Mouse (Mus musculus): ENCODE measurements at regions not wholly inside any gene's neighbourhood (a gene's known extent, or its start where the extent isn't known, plus 50 kb on each side); places are given as distances from the start of the nearest gene placed in this dataset.

DNA sequence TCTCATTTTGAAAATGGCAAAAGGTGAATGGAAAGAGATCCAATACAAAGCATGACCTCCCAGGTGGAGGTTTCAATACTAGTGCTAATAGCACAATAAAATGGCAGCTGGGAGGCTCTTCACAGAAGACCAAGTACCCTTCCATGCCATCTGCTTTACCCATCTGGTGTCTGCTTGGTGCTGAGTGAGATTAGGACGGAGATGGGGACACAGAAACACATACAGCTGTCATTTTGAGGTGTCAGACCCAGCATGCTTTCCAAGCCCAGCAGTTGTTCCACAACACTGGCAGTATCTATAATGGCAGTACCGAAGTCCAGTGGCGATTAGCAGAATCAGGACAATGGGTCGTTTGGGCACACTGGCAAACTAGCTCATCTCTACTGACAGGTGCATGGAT, 118.9 kb upstream of the 1700064H15Rik start:
- Histone ChIP-seq H3K9me3 (replicated peaks) (no peaks in the 10 kb centered on the region), H3K4me3 (no peak overlapping the region), H3K27ac (replicated peaks) (no peak overlapping the region), H3K36me3 (no peaks in the 10 kb centered on the region), H3K27me3 (ENCODE audit: low read depth, poor library complexity, severe bottlenecking) (no peaks in the 10 kb centered on the region), H3K4me1 (no peaks in the 10 kb centered on the region)
- WGBS = 86% methylated on average over 4 of the region's 4 CpGs
- DNase-seq (ENCODE audit: low spot score) = no peak

DNA sequence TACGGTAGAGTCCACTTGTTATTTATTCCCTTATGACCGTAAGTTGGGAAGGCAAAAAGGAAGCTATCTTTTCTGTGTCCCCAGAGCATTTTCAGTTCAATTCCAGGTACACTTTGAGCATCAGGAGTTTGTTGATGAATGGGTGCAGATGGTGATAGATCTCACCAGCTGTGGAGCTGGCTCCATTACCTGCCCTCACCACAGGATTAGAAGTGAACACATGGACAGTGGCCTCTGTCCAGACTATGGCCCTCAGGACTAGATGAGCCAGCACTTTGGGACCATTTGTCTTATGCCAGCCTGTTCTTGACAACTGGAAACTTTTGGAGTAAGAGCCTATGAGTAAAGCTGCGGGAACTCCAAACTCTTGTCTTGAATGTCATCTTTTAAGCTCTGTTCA, 123.5 kb upstream of the 1700064H15Rik start:
- Histone ChIP-seq H3K27ac (replicated peaks) (no peak overlapping the region), H3K4me3 (no peak overlapping the region), H3K36me3 (no peaks in the 10 kb centered on the region), H3K27me3 (ENCODE audit: low read depth, poor library complexity, severe bottlenecking) (no peaks in the 10 kb centered on the region), H3K9me3 (replicated peaks) (no peaks in the 10 kb centered on the region), H3K4me1 (no peaks in the 10 kb centered on the region)
- WGBS = 95% methylated on average over 3 of the region's 3 CpGs
- no peak for DNase-seq (ENCODE audit: low spot score)

GRCm38 (mm10) chr3:19754011-19754410, 125.5 kb upstream of the 1700064H15Rik start:
- no peaks in the 10 kb centered on the region for H3K36me3 ChIP-seq
- no peak for DNase-seq (ENCODE audit: low spot score)
- H3K4me1 ChIP-seq = no peaks in the 10 kb centered on the region
- no peaks in the 10 kb centered on the region for H3K27me3 ChIP-seq (ENCODE audit: low read depth, poor library complexity, severe bottlenecking)
- 80% methylated on average over 1 of the region's 1 CpGs for WGBS
- no peak overlapping the region for H3K4me3 ChIP-seq
- H3K9me3 ChIP-seq (replicated peaks) = no peaks in the 10 kb centered on the region
- no peak overlapping the region for H3K27ac ChIP-seq (replicated peaks)

- Histone ChIP-seq H3K9me3 (replicated peaks) (no peaks in the 10 kb centered on the region), H3K27me3 (ENCODE audit: low read depth, poor library complexity, severe bottlenecking) (no peaks in the 10 kb centered on the region), H3K36me3 (no peaks in the 10 kb centered on the region), H3K27ac (replicated peaks) (no peak overlapping the region), H3K4me3 (no peak overlapping the region), H3K4me1 (no peaks in the 10 kb centered on the region)
- DNase-seq (ENCODE audit: low spot score) = no peak
- WGBS = 77% methylated on average over 2 of the region's 2 CpGs
Measured at GRCm38 (mm10) chr3:19754636-19755035, 126.2 kb upstream of the 1700064H15Rik start.

- WGBS = 91% methylated on average over 3 of the region's 3 CpGs
- Histone ChIP-seq H3K27me3 (ENCODE audit: low read depth, poor library complexity, severe bottlenecking) (no peaks in the 10 kb centered on the region), H3K36me3 (no peaks in the 10 kb centered on the region), H3K4me3 (no peak overlapping the region), H3K4me1 (no peaks in the 10 kb centered on the region), H3K27ac (replicated peaks) (no peak overlapping the region), H3K9me3 (replicated peaks) (no peaks in the 10 kb centered on the region)
- DNase-seq (ENCODE audit: low spot score) = no peak
Measured at GRCm38 (mm10) chr3:19755136-19755535, 126.7 kb upstream of the 1700064H15Rik start.

GRCm38 (mm10) chr3:19798543-19799106, 158.2 kb upstream of the Cp start:
- H3K27ac ChIP-seq (replicated peaks) = no peak overlapping the region
- peaks cover 7% of the 10 kb centered on the region; the same call in 1 of the 2 replicates for H3K9me3 ChIP-seq (replicated peaks)
- WGBS = 74% methylated on average over 1 of the region's 1 CpGs
- no peak for DNase-seq (ENCODE audit: low spot score)
- no peaks in the 10 kb centered on the region for H3K27me3 ChIP-seq (ENCODE audit: low read depth, poor library complexity, severe bottlenecking)
- no peak overlapping the region for H3K4me3 ChIP-seq
- no peaks in the 10 kb centered on the region for H3K36me3 ChIP-seq
- no peaks in the 10 kb centered on the region for H3K4me1 ChIP-seq

DNA sequence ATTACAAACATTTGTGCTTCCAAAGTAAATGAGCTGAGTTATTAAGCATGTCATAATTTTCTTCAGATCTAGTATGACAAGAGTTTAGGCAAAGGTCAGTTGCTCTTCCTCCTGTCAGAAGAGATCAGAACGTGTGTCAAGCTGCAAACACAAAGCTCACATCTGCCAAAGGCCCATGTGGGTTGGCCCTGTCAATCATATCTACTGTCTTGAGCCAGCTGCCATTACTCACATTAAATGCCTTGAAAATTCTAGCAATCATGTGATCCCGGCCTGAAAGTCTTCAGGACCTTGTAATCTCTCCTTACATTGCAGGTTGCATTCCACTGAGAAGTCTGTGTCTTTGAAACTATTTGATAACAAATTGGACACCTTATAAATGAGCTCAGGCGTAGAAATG, 146.8 kb upstream of the Cp start:
- 77% methylated on average over 3 of the region's 3 CpGs for WGBS
- no peaks in the 10 kb centered on the region for H3K9me3 ChIP-seq (replicated peaks)
- no peak overlapping the region for H3K27ac ChIP-seq (replicated peaks)
- no peak overlapping the region for H3K4me3 ChIP-seq
- H3K36me3 ChIP-seq = no peaks in the 10 kb centered on the region
- no peak for DNase-seq (ENCODE audit: low spot score)
- H3K4me1 ChIP-seq = no peaks in the 10 kb centered on the region
- no peaks in the 10 kb centered on the region for H3K27me3 ChIP-seq (ENCODE audit: low read depth, poor library complexity, severe bottlenecking)

DNA sequence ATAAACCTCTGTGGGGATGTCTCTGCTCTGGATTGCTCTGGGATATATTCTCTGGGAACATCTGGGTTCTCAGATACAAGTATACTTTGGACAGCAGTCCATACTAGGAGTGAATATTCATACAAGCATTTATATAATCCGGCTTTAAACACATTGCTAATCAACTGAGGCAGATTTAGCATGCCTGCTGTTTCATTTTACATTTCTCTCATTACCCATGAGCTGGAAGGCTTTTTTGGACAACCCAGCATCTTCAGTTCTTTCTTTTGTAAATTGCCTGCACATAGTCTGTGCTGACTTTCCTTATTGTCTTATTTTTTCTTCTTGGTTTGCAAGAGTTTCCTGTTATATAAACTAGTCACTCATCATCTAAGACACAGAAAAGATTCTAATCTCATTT, 131.9 kb upstream of the Cp start:
- no peaks in the 10 kb centered on the region for H3K4me1 ChIP-seq
- H3K27ac ChIP-seq (replicated peaks) = no peak overlapping the region
- DNase-seq (ENCODE audit: low spot score) = no peak
- WGBS = 86% methylated on average over 1 of the region's 1 CpGs
- H3K36me3 ChIP-seq = no peaks in the 10 kb centered on the region
- no peak overlapping the region for H3K4me3 ChIP-seq
- H3K9me3 ChIP-seq (replicated peaks) = no peaks in the 10 kb centered on the region
- H3K27me3 ChIP-seq (ENCODE audit: low read depth, poor library complexity, severe bottlenecking) = no peaks in the 10 kb centered on the region

- DNase-seq (ENCODE audit: low spot score) = no peak
- no peaks in the 10 kb centered on the region for H3K27me3 ChIP-seq (ENCODE audit: low read depth, poor library complexity, severe bottlenecking)
- H3K4me3 ChIP-seq = no peak overlapping the region
- 80% methylated on average over 5 of the region's 5 CpGs for WGBS
- no peaks in the 10 kb centered on the region for H3K36me3 ChIP-seq
- no peak overlapping the region for H3K27ac ChIP-seq (replicated peaks)
- H3K4me1 ChIP-seq = no peaks in the 10 kb centered on the region
- no peaks in the 10 kb centered on the region for H3K9me3 ChIP-seq (replicated peaks)
Measured at GRCm38 (mm10) chr3:19828518-19829246, 128.2 kb upstream of the Cp start.

GRCm38 (mm10) chr3:19829752-19830151, 127.1 kb upstream of the Cp start:
- no peak for DNase-seq (ENCODE audit: low spot score)
- Histone ChIP-seq H3K27me3 (ENCODE audit: low read depth, poor library complexity, severe bottlenecking) (no peaks in the 10 kb centered on the region), H3K27ac (replicated peaks) (no peak overlapping the region), H3K4me1 (no peaks in the 10 kb centered on the region), H3K9me3 (replicated peaks) (no peaks in the 10 kb centered on the region), H3K4me3 (no peak overlapping the region), H3K36me3 (no peaks in the 10 kb centered on the region)
- WGBS = 92% methylated on average over 2 of the region's 2 CpGs

- no peak for DNase-seq (ENCODE audit: low spot score)
- no peaks in the 10 kb centered on the region for H3K36me3 ChIP-seq
- no peaks in the 10 kb centered on the region for H3K4me1 ChIP-seq
- H3K9me3 ChIP-seq (replicated peaks) = no peaks in the 10 kb centered on the region
- WGBS = 86% methylated on average over 6 of the region's 6 CpGs
- no peaks in the 10 kb centered on the region for H3K27me3 ChIP-seq (ENCODE audit: low read depth, poor library complexity, severe bottlenecking)
- no peak overlapping the region for H3K4me3 ChIP-seq
- H3K27ac ChIP-seq (replicated peaks) = no peak overlapping the region
Measured at GRCm38 (mm10) chr3:19848031-19848735, 108.7 kb upstream of the Cp start.

DNA sequence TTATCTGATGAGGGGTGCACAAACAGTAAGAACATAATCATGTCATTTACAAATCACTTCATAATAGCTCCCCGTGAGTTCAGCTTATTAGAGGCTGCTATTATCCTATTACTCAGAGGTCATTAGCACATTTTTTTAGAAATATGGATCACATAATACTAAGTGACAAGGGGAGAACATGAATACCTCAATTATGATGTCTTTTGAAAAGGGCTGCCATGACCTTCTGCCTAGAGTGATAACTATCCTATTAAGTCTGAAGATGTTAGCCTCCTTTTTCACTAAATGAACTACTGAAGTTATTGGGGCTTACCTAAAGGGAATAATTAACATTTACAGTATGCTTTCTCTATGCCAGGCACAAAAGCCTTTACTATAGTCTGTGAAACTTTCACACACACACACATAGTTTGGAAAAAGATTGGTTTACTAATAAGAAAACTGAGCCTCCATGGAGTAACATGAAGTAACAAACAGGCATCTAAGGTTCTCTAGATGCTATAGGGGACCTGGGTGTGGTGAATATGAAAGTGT, 108.1 kb upstream of the Cp start:
- DNase-seq (ENCODE audit: low spot score) = no peak
- WGBS = 88% methylated on average over 1 of the region's 1 CpGs
- Histone ChIP-seq H3K4me1 (no peaks in the 10 kb centered on the region), H3K9me3 (replicated peaks) (no peaks in the 10 kb centered on the region), H3K36me3 (no peaks in the 10 kb centered on the region), H3K27ac (replicated peaks) (no peak overlapping the region), H3K4me3 (no peak overlapping the region), H3K27me3 (ENCODE audit: low read depth, poor library complexity, severe bottlenecking) (no peaks in the 10 kb centered on the region)

DNA sequence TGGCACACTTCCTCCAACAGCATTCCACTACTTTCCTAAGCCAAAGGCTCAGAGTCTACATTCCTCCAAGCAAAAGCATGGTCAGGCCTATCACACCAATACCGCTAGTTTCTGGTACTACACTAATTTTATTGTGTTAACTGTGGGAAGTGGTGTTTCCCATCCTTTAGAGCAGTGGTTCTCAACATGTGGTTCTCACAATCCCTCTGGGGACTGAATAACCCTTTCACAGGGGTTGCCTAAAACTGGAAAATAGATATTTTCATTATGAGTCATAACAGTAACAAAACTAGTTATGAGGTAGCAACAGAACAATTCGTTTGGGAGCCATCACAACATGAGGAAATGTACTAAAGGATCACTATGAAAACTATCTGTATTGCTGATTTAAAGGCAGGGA, 74.2 kb upstream of the Cp start:
- no peaks in the 10 kb centered on the region for H3K27me3 ChIP-seq (ENCODE audit: low read depth, poor library complexity, severe bottlenecking)
- H3K4me1 ChIP-seq = no peaks in the 10 kb centered on the region
- no peak overlapping the region for H3K27ac ChIP-seq (replicated peaks)
- no peak overlapping the region for H3K4me3 ChIP-seq
- WGBS = 71% methylated on average over 2 of the region's 2 CpGs
- no peaks in the 10 kb centered on the region for H3K9me3 ChIP-seq (replicated peaks)
- H3K36me3 ChIP-seq = no peaks in the 10 kb centered on the region
- no peak for DNase-seq (ENCODE audit: low spot score)

Data from midbrain, embryonic 10.5 days (tissue).